Mouse (Mus musculus) G1E (cell line): Measurements from ENCODE around the gene Tbc1d22a.

Source experiments
- CTCF ChIP-seq: IDR thresholded peaks from 2 replicates; pipeline ENCODE4 v1.5.1; 2012; ENCODE audit warnings: low read depth, low read length, inconsistent platforms, mixed read lengths
- GATA1 ChIP-seq: IDR thresholded peaks from 2 replicates; pipeline ENCODE4 v1.6.1; 2012; ENCODE audit warnings: borderline replicate concordance, low read length, inconsistent platforms, mixed read lengths
- GATA2 ChIP-seq: IDR thresholded peaks from 2 replicates; pipeline ENCODE4 v1.6.1; 2012; ENCODE audit warnings: low read depth, low read length, inconsistent platforms, borderline replicate concordance
- POLR2AphosphoS5 ChIP-seq: IDR thresholded peaks from 2 replicates; pipeline ENCODE4 v1.6.1; 2012; ENCODE audit warnings: low read depth, low read length, inconsistent platforms; ENCODE audit not compliant: insufficient replicate concordance
- TAL1 ChIP-seq: conservative IDR thresholded peaks from 2 replicates; pipeline ENCODE4 v1.6.1; 2012; ENCODE audit warnings: low read depth, low read length, inconsistent platforms, mixed read lengths

GRCm38 (mm10) chr15:86183484-86183883, 30.8 kb upstream of the Tbc1d22a start:
- TF ChIP-seq CTCF (no peak), GATA1 (no peak), GATA2 (no peak), TAL1 (no peak), POLR2AphosphoS5 (no peak)
